Mouse (Mus musculus) kidney, embryonic 14.5 days (tissue): ENCODE data around the gene Chpf. TPM values are rescaled to one million over a fixed set of nuclear protein-coding genes. Genes with fewer than 3 reads are reported as not detected.

Experiments
- ATAC-seq: fragments of 200-750 bp; cut with Nextera tagmentation; 2 replicates; pipeline ENCODE4 v1.8.0; 2017; ENCODE audit warnings: moderate number of reproducible peaks, mild to moderate bottlenecking, moderate TSS enrichment, moderate library complexity; ENCODE audit not compliant: low FRiP score, low TSS enrichment
- H3K27ac ChIP-seq: fragments of 300-500 bp; sonication (generic); 2 replicates; pipeline ENCODE4 v1.5.1; 2014; ENCODE audit warnings: low read depth, mild to moderate bottlenecking, low read length, moderate library complexity, mixed read lengths
- H3K27me3 ChIP-seq: fragments of 300-500 bp; sonication (generic); 2 replicates; pipeline ENCODE4 v1.6.1; 2014; ENCODE audit warnings: mild to moderate bottlenecking, low read length; ENCODE audit not compliant: control insufficient read depth, insufficient read depth
- H3K36me3 ChIP-seq: fragments of 300-500 bp; sonication (generic); 2 replicates; pipeline ENCODE4 v1.6.1; 2014; ENCODE audit warnings: low read length, mixed read lengths; ENCODE audit not compliant: control insufficient read depth, insufficient read depth
- H3K4me1 ChIP-seq: fragments of 300-500 bp; sonication (generic); 2 replicates; pipeline ENCODE4 v1.6.1; 2014; ENCODE audit warnings: low read length, mixed read lengths; ENCODE audit not compliant: control insufficient read depth, insufficient read depth
- H3K4me2 ChIP-seq: fragments of 300-500 bp; sonication (generic); replicated peaks from 2 replicates; pipeline ENCODE4 v1.6.1; 2014; ENCODE audit warnings: low read depth, mild to moderate bottlenecking, low read length
- H3K4me3 ChIP-seq: fragments of 300-500 bp; sonication (generic); 2 replicates; pipeline ENCODE4 v1.5.1; 2014; ENCODE audit warnings: mild to moderate bottlenecking, low read length
- H3K9ac ChIP-seq: fragments of 300-500 bp; sonication (generic); 2 replicates; pipeline ENCODE4 v1.6.1; 2014; ENCODE audit warnings: low read depth, mild to moderate bottlenecking, low read length, moderate library complexity
- H3K9me3 ChIP-seq: fragments of 300-500 bp; sonication (generic); 2 replicates; pipeline ENCODE4 v1.6.1; 2016; ENCODE audit warnings: low read length; ENCODE audit not compliant: control insufficient read depth
- WGBS: fragments of 180-500 bp; shearing (Covaris S2); extraction: QIAGEN DNeasy Blood & Tissue Kit; methylation state at CpG from one replicate; pipeline ENCODE4 v1.1.7; 2014; 5-methylcytosine and 5-hydroxymethylcytosine counted together
- polyA plus RNA-seq: library from polyadenylated mRNA; unstranded; fragments of >200 nt; fragmentation: Nextera tagmentation; extraction: Ambion mirVana; gene quantifications from 2 replicates; pipeline ENCODE4 v1.2.1, GENCODE M21; 2014

The Chpf gene
- polyA plus RNA-seq, 1 experiment from 2014 or later: 41.4 TPM

GRCm38 (mm10) chr1:75456746-75457564 is 22.2 kb downstream of the Chpf start:
- 9% methylated on average over 14 of the region's 14 CpGs for WGBS
- no peaks in the 10 kb centered on the region for H3K36me3 ChIP-seq
- H3K27me3 ChIP-seq: peaks cover 3% of the 10 kb centered on the region; the same call in 1 of the 2 replicates
- H3K4me1 ChIP-seq: peaks cover 51% of the 10 kb centered on the region
- H3K9ac ChIP-seq: no peak overlapping the region
- peak overlapping the region; percentile 96; the same call in 1 of the 2 replicates for H3K27ac ChIP-seq
- H3K9me3 ChIP-seq: no peaks in the 10 kb centered on the region
- no peak overlapping the region for H3K4me3 ChIP-seq
- peak overlapping the region; percentile 63; the same call in 1 of the 2 replicates for H3K4me2 ChIP-seq
- peak; percentile 1; the same call in 1 of the 2 replicates for ATAC-seq

GRCm38 (mm10) chr1:75455948-75456347 is 23.2 kb downstream of the Chpf start:
- Histone ChIP-seq H3K9me3 (no peaks in the 10 kb centered on the region), H3K27me3 (peaks cover 9% of the 10 kb centered on the region; the same call in 1 of the 2 replicates), H3K4me1 (peaks cover 56% of the 10 kb centered on the region), H3K36me3 (no peaks in the 10 kb centered on the region), H3K4me3 (no peak overlapping the region), H3K9ac (no peak overlapping the region), H3K27ac (no peak overlapping the region), H3K4me2 (no peak overlapping the region)
- ATAC-seq: no peak
- WGBS: 14% methylated on average over 5 of the region's 5 CpGs

GRCm38 (mm10) chr1:75455433-75455832 is 23.7 kb downstream of the Chpf start:
- WGBS: 47% methylated on average over 3 of the region's 3 CpGs
- Histone ChIP-seq H3K9me3 (no peaks in the 10 kb centered on the region), H3K36me3 (no peaks in the 10 kb centered on the region), H3K9ac (no peak overlapping the region), H3K4me2 (no peak overlapping the region), H3K4me1 (peaks cover 61% of the 10 kb centered on the region), H3K27me3 (peaks cover 14% of the 10 kb centered on the region), H3K27ac (no peak overlapping the region), H3K4me3 (no peak overlapping the region)
- ATAC-seq: no peak

- H3K4me2 ChIP-seq: no peak overlapping the region
- no peak overlapping the region for H3K27ac ChIP-seq
- peaks cover 71% of the 10 kb centered on the region for H3K4me1 ChIP-seq
- no peak for ATAC-seq
- H3K9me3 ChIP-seq: no peaks in the 10 kb centered on the region
- H3K4me3 ChIP-seq: no peak overlapping the region
- no peak overlapping the region for H3K9ac ChIP-seq
- 82% methylated on average over 1 of the region's 5 CpGs for WGBS
- H3K27me3 ChIP-seq: peaks cover 33% of the 10 kb centered on the region
- H3K36me3 ChIP-seq: no peaks in the 10 kb centered on the region
Measured at GRCm38 (mm10) chr1:75451900-75452299, 27.2 kb downstream of the Chpf start.

GRCm38 (mm10) chr1:75450314-75451005 is 28.6 kb downstream of the Chpf start, which contains the start of gene Asic4:
Gene Asic4, plus strand, starts transcription at chr1:75450436.
- H3K36me3 ChIP-seq: no peaks in the 10 kb centered on the region
- ATAC-seq: no peak
- no peaks in the 10 kb centered on the region for H3K9me3 ChIP-seq
- H3K9ac ChIP-seq: peak within 1 kb of the TSS; percentile 53
- peaks cover 73% of the 10 kb centered on the region for H3K4me1 ChIP-seq
- peak within 1 kb of the TSS; percentile 61 for H3K4me2 ChIP-seq
- no peak within 1 kb of the TSS for H3K27ac ChIP-seq
- peaks cover 33% of the 10 kb centered on the region for H3K27me3 ChIP-seq
- WGBS: 2% methylated on average over 35 of the region's 35 CpGs
- peak within 1 kb of the TSS; percentile 27 for H3K4me3 ChIP-seq

- Histone ChIP-seq H3K4me3 (no peak overlapping the region), H3K9me3 (no peaks in the 10 kb centered on the region), H3K36me3 (no peaks in the 10 kb centered on the region), H3K4me1 (peaks cover 79% of the 10 kb centered on the region), H3K4me2 (peak overlapping the region; percentile 61; the same call in 1 of the 2 replicates), H3K27me3 (peaks cover 33% of the 10 kb centered on the region), H3K27ac (no peak overlapping the region), H3K9ac (no peak overlapping the region)
- 11% methylated on average over 8 of the region's 8 CpGs for WGBS
- no peak for ATAC-seq
Measured at GRCm38 (mm10) chr1:75449377-75450135, 29.6 kb downstream of the Chpf start.

GRCm38 (mm10) chr1:75448937-75449336 is 30.2 kb downstream of the Chpf start:
- no peak overlapping the region for H3K4me3 ChIP-seq
- ATAC-seq: no peak
- no peaks in the 10 kb centered on the region for H3K36me3 ChIP-seq
- H3K27ac ChIP-seq: no peak overlapping the region
- no peak overlapping the region for H3K9ac ChIP-seq
- WGBS: 2% methylated on average over 14 of the region's 14 CpGs
- no peaks in the 10 kb centered on the region for H3K9me3 ChIP-seq
- H3K4me1 ChIP-seq: peaks cover 79% of the 10 kb centered on the region
- H3K4me2 ChIP-seq: peak overlapping the region; percentile 19; the same call in 1 of the 2 replicates
- H3K27me3 ChIP-seq: peaks cover 33% of the 10 kb centered on the region

GRCm38 (mm10) chr1:75448052-75448431 is 31.1 kb downstream of the Chpf start:
- Histone ChIP-seq H3K27me3 (peaks cover 33% of the 10 kb centered on the region), H3K9ac (peak overlapping the region; percentile 8; the same call in 1 of the 2 replicates), H3K36me3 (no peaks in the 10 kb centered on the region), H3K4me2 (peak overlapping the region; percentile 37), H3K27ac (peak overlapping the region; percentile 81; the same call in 1 of the 2 replicates), H3K4me1 (peaks cover 84% of the 10 kb centered on the region), H3K4me3 (0 out of 2 replicates have a peak overlapping the region, but pooled peaks have one; percentile 3), H3K9me3 (no peaks in the 10 kb centered on the region)
- no peak for ATAC-seq
- WGBS: 2% methylated on average over 7 of the region's 7 CpGs
